Mouse (Mus musculus): ENCODE data around the gene D5Ertd579e. TPM values are rescaled to one million over a fixed set of nuclear protein-coding genes. Genes with fewer than 3 reads are reported as not detected.
"Not testable (repeated sequence)": the region's sequence is repeated elsewhere in the genome, so short reads cannot be mapped to it uniquely, and the experiment has no call there.

D5Ertd579e gene
- polyA plus RNA-seq, 1 experiment from 2014 or later, result 20.3 TPM

- ATAC-seq (ENCODE audit: extremely low read depth, insufficient number of reproducible peaks, low FRiP score, low TSS enrichment); H3K27ac ChIP-seq (replicated peaks); H3K9ac ChIP-seq; H3K4me2 ChIP-seq; H3K27me3 ChIP-seq (replicated peaks); H3K4me3 ChIP-seq; H3K9me3 ChIP-seq: not testable (repeated sequence)
- H3K36me3 ChIP-seq, result peaks cover 23% of the 10 kb centered on the region
- H3K4me1 ChIP-seq, result peaks cover 20% of the 10 kb centered on the region
Observed at GRCm38 (mm10) chr5:36660977-36661760, 34.7 kb downstream of the D5Ertd579e start.

GRCm38 (mm10) chr5:36625612-36626011 lies 70.2 kb downstream of the D5Ertd579e start:
- Histone ChIP-seq H3K4me3 (no peak overlapping the region), H3K9me3 (no peaks in the 10 kb centered on the region), H3K27me3 (replicated peaks) (no peaks in the 10 kb centered on the region), H3K4me2 (no peak overlapping the region), H3K27ac (replicated peaks) (no peak overlapping the region), H3K36me3 (peaks cover 44% of the 10 kb centered on the region), H3K9ac (no peak overlapping the region), H3K4me1 (peaks cover 54% of the 10 kb centered on the region)
- no peak for ATAC-seq (ENCODE audit: extremely low read depth, insufficient number of reproducible peaks, low FRiP score, low TSS enrichment)
- 75% methylated on average over 5 of the region's 5 CpGs for WGBS

GRCm38 (mm10) chr5:36623670-36624069 lies 72.2 kb downstream of the D5Ertd579e start:
- Histone ChIP-seq H3K4me3 (no peak overlapping the region), H3K36me3 (peaks cover 40% of the 10 kb centered on the region), H3K27ac (replicated peaks) (no peak overlapping the region), H3K9ac (no peak overlapping the region), H3K9me3 (no peaks in the 10 kb centered on the region), H3K4me2 (no peak overlapping the region), H3K27me3 (replicated peaks) (no peaks in the 10 kb centered on the region), H3K4me1 (peaks cover 73% of the 10 kb centered on the region)
- 86% methylated on average over 5 of the region's 5 CpGs for WGBS
- ATAC-seq (ENCODE audit: extremely low read depth, insufficient number of reproducible peaks, low FRiP score, low TSS enrichment), result no peak

- Histone ChIP-seq H3K27me3 (replicated peaks) (no peaks in the 10 kb centered on the region), H3K4me2 (peak overlapping the region; percentile 68), H3K4me3 (peak overlapping the region; percentile 37), H3K36me3 (peaks cover 43% of the 10 kb centered on the region), H3K27ac (replicated peaks) (peak overlapping the region; percentile 94), H3K4me1 (peaks cover 73% of the 10 kb centered on the region), H3K9me3 (no peaks in the 10 kb centered on the region), H3K9ac (peak overlapping the region; percentile 67; the same call in 1 of the 2 replicates)
- no peak for ATAC-seq (ENCODE audit: extremely low read depth, insufficient number of reproducible peaks, low FRiP score, low TSS enrichment)
- WGBS, result 42% methylated on average over 5 of the region's 5 CpGs
Observed at GRCm38 (mm10) chr5:36621058-36621449, 74.8 kb downstream of the D5Ertd579e start.

GRCm38 (mm10) chr5:36620409-36621057 lies 75.3 kb downstream of the D5Ertd579e start:
- Histone ChIP-seq H3K9me3 (no peaks in the 10 kb centered on the region), H3K9ac (peak overlapping the region; percentile 67), H3K4me2 (peak overlapping the region; percentile 68), H3K36me3 (peaks cover 48% of the 10 kb centered on the region), H3K27me3 (replicated peaks) (no peaks in the 10 kb centered on the region), H3K27ac (replicated peaks) (peak overlapping the region; percentile 94), H3K4me1 (peaks cover 68% of the 10 kb centered on the region), H3K4me3 (peak overlapping the region; percentile 37)
- no peak for ATAC-seq (ENCODE audit: extremely low read depth, insufficient number of reproducible peaks, low FRiP score, low TSS enrichment)
- 29% methylated on average over 8 of the region's 8 CpGs for WGBS

GRCm38 (mm10) chr5:36618890-36619289 lies 76.9 kb downstream of the D5Ertd579e start:
- Histone ChIP-seq H3K4me3 (no peak overlapping the region), H3K27me3 (replicated peaks) (no peaks in the 10 kb centered on the region), H3K9ac (peak overlapping the region; percentile 37; the same call in 1 of the 2 replicates), H3K36me3 (peaks cover 59% of the 10 kb centered on the region), H3K4me1 (peaks cover 54% of the 10 kb centered on the region), H3K4me2 (peak overlapping the region; percentile 68; the same call in 1 of the 2 replicates), H3K27ac (replicated peaks) (peak overlapping the region; percentile 94), H3K9me3 (no peaks in the 10 kb centered on the region)
- WGBS, result 92% methylated on average over 5 of the region's 5 CpGs
- ATAC-seq (ENCODE audit: extremely low read depth, insufficient number of reproducible peaks, low FRiP score, low TSS enrichment), result no peak

GRCm38 (mm10) chr5:36618356-36618755 lies 77.5 kb downstream of the D5Ertd579e start:
- Histone ChIP-seq H3K4me2 (no peak overlapping the region), H3K36me3 (peaks cover 61% of the 10 kb centered on the region), H3K4me3 (no peak overlapping the region), H3K9ac (no peak overlapping the region), H3K27ac (replicated peaks) (no peak overlapping the region), H3K9me3 (no peaks in the 10 kb centered on the region), H3K4me1 (peaks cover 49% of the 10 kb centered on the region), H3K27me3 (replicated peaks) (no peaks in the 10 kb centered on the region)
- WGBS, result 56% methylated on average over 4 of the region's 4 CpGs
- no peak for ATAC-seq (ENCODE audit: extremely low read depth, insufficient number of reproducible peaks, low FRiP score, low TSS enrichment)

- Histone ChIP-seq H3K27ac (replicated peaks) (no peak overlapping the region), H3K27me3 (replicated peaks) (no peaks in the 10 kb centered on the region), H3K4me3 (no peak overlapping the region), H3K9ac (no peak overlapping the region), H3K4me1 (peaks cover 9% of the 10 kb centered on the region), H3K36me3 (peaks cover 96% of the 10 kb centered on the region), H3K4me2 (no peak overlapping the region), H3K9me3 (no peaks in the 10 kb centered on the region)
- no peak for ATAC-seq (ENCODE audit: extremely low read depth, insufficient number of reproducible peaks, low FRiP score, low TSS enrichment)
- 81% methylated on average over 4 of the region's 4 CpGs for WGBS
Observed at GRCm38 (mm10) chr5:36614124-36614523, 81.7 kb downstream of the D5Ertd579e start.

- Histone ChIP-seq H3K9me3 (no peaks in the 10 kb centered on the region), H3K36me3 (peaks cover 94% of the 10 kb centered on the region), H3K27ac (replicated peaks) (no peak overlapping the region), H3K27me3 (replicated peaks) (no peaks in the 10 kb centered on the region), H3K4me2 (no peak overlapping the region), H3K4me3 (no peak overlapping the region), H3K9ac (no peak overlapping the region), H3K4me1 (no peaks in the 10 kb centered on the region)
- ATAC-seq (ENCODE audit: extremely low read depth, insufficient number of reproducible peaks, low FRiP score, low TSS enrichment), result no peak
- whole genome bisulfite sequencing, result 86% methylated on average over 2 of the region's 2 CpGs
Observed at GRCm38 (mm10) chr5:36608939-36609499, 86.8 kb downstream of the D5Ertd579e start.

- H3K4me2 ChIP-seq, result no peak overlapping the region
- H3K27me3 ChIP-seq (replicated peaks), result no peaks in the 10 kb centered on the region
- ATAC-seq (ENCODE audit: extremely low read depth, insufficient number of reproducible peaks, low FRiP score, low TSS enrichment), result no peak
- H3K4me1 ChIP-seq, result no peaks in the 10 kb centered on the region
- no peak overlapping the region for H3K4me3 ChIP-seq
- H3K36me3 ChIP-seq, result peaks cover 90% of the 10 kb centered on the region
- no peak overlapping the region for H3K9ac ChIP-seq
- WGBS, result 75% methylated on average over 5 of the region's 5 CpGs
- no peak overlapping the region for H3K27ac ChIP-seq (replicated peaks)
- H3K9me3 ChIP-seq, result no peaks in the 10 kb centered on the region
Observed at GRCm38 (mm10) chr5:36603031-36603430, 92.8 kb downstream of the D5Ertd579e start.

- Histone ChIP-seq H3K4me1 (no peaks in the 10 kb centered on the region), H3K4me3 (no peak overlapping the region), H3K36me3 (peaks cover 81% of the 10 kb centered on the region), H3K4me2 (no peak overlapping the region), H3K9me3 (no peaks in the 10 kb centered on the region), H3K27ac (replicated peaks) (no peak overlapping the region), H3K9ac (no peak overlapping the region), H3K27me3 (replicated peaks) (no peaks in the 10 kb centered on the region)
- WGBS, result 60% methylated on average over 9 of the region's 9 CpGs
- ATAC-seq (ENCODE audit: extremely low read depth, insufficient number of reproducible peaks, low FRiP score, low TSS enrichment), result no peak
Observed at GRCm38 (mm10) chr5:36602028-36602427, 93.8 kb downstream of the D5Ertd579e start.

Data from heart, embryonic 13.5 days (tissue).